In the genomic region with DNA sequence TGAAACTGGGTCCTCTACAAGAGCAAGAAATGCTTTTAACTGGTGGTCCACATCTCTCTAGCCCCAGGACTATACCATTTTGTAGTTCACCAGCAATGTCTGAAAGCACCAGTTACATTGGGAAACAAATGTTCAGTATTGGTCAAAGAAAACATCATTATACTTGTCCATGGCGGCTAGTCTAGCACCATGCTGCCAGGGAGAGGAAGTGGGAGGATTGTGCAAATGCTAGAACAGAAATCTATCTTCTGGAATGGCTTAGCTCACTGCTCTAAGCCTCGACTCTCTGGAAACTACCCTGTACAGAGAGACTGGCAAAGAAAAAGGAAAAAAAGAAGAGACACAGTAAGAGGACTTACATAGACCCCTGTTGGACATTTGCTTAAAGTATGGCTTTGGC, we compare ENCODE assay signal across 31 mouse cellular contexts.
"Had no signal": no experiment of that assay in that cellular context is flagged by ENCODE, and none has a peak within 500 bp of the region (broad histone marks: within the 10 kb centered on the region; RNA-seq: fewer than 3 reads in every experiment).

No protein-coding gene starts in this region.

- H3K36me3 ChIP-seq: limb, embryonic 10.5 days; limb, embryonic 12.5 days; limb, embryonic 13.5 days; limb, embryonic 15.5 days; liver, embryonic 12.5 days; liver, embryonic 13.5 days; liver, embryonic 15.5 days; lung, embryonic 15.5 days; midbrain, embryonic 10.5 days; midbrain, embryonic 12.5 days; midbrain, embryonic 13.5 days; midbrain, embryonic 15.5 days; neural tube, embryonic 12.5 days had no signal

- H3K4me1 ChIP-seq: limb, embryonic 10.5 days; limb, embryonic 12.5 days; limb, embryonic 13.5 days; limb, embryonic 15.5 days; liver, embryonic 12.5 days; liver, embryonic 13.5 days; liver, embryonic 15.5 days; lung, embryonic 15.5 days; midbrain, embryonic 10.5 days; midbrain, embryonic 12.5 days; midbrain, embryonic 13.5 days; midbrain, embryonic 15.5 days; neural tube, embryonic 12.5 days had no signal

- ATAC-seq: liver, embryonic 12.5 days; liver, postnatal 0 days; lung, postnatal 0 days; midbrain, embryonic 13.5 days; midbrain, embryonic 15.5 days; midbrain, embryonic 16.5 days had no signal

- DNase-seq: left cerebral cortex, postnatal 4 days; liver; liver, embryonic 13.5 days; liver, postnatal 0 days; lung, adult 18-20 months; lung, adult 2 months; lung, embryonic 14.5 days; lung, postnatal 10 days; lung, postnatal 14 days; lung, postnatal 36 days; lung, postnatal 4 days; midbrain, embryonic 14.5 days had no signal

- H3K27ac ChIP-seq: left cerebral cortex, adult 2 months; limb, embryonic 10.5 days; limb, embryonic 12.5 days; limb, embryonic 13.5 days; limb, embryonic 15.5 days; liver, embryonic 12.5 days; liver, embryonic 13.5 days; liver, embryonic 14.5 days; liver, embryonic 15.5 days; lung, embryonic 15.5 days; macrophage; midbrain, embryonic 10.5 days; midbrain, embryonic 12.5 days; midbrain, embryonic 13.5 days; midbrain, embryonic 15.5 days; neural tube, embryonic 12.5 days had no signal

- H3K4me3 ChIP-seq: left cerebral cortex, adult 2 months; limb, embryonic 10.5 days; limb, embryonic 12.5 days; limb, embryonic 13.5 days; limb, embryonic 15.5 days; liver, embryonic 12.5 days; liver, embryonic 13.5 days; liver, embryonic 15.5 days; lung, embryonic 15.5 days; megakaryocyte, embryonic 14.5 days; midbrain, embryonic 10.5 days; midbrain, embryonic 12.5 days; midbrain, embryonic 13.5 days; midbrain, embryonic 15.5 days; myocyte; neural tube, embryonic 12.5 days had no signal

- H3K9me3 ChIP-seq: limb, embryonic 10.5 days; limb, embryonic 12.5 days; limb, embryonic 13.5 days; limb, embryonic 15.5 days; liver, embryonic 12.5 days; liver, embryonic 13.5 days; liver, embryonic 15.5 days; lung, embryonic 15.5 days; megakaryocyte, embryonic 14.5 days; midbrain, embryonic 10.5 days; midbrain, embryonic 12.5 days; midbrain, embryonic 13.5 days; midbrain, embryonic 15.5 days; neural tube, embryonic 12.5 days had no signal

- H3K27me3 ChIP-seq: limb, embryonic 12.5 days; limb, embryonic 13.5 days; limb, embryonic 15.5 days; liver, embryonic 12.5 days; liver, embryonic 13.5 days; liver, embryonic 15.5 days; lung, embryonic 15.5 days; megakaryocyte, embryonic 14.5 days; midbrain, embryonic 12.5 days; midbrain, embryonic 13.5 days; midbrain, embryonic 15.5 days; neural tube, embryonic 12.5 days had no signal
